Mouse (Mus musculus) stomach, postnatal 0 days (tissue): ENCODE results near the gene Prr15l. TPM values are rescaled to one million over a fixed set of nuclear protein-coding genes. Genes with fewer than 3 reads are reported as not detected.

Source experiments
- ATAC-seq: fragments of 200-750 bp; cut with Nextera tagmentation; 2 replicates; pipeline ENCODE4 v1.8.0; 2017; ENCODE audit not compliant: low FRiP score, low TSS enrichment
- DNase-seq: peaks from one replicate; pipeline ENCODE4 v3.0.0-alpha.2; 2016; ENCODE audit warnings: low spot score
- H3K27ac ChIP-seq: fragments of 300-500 bp; sonication (generic); replicated peaks from 2 replicates; pipeline ENCODE4 v1.5.1; 2014; ENCODE audit warnings: mild to moderate bottlenecking, control low read depth
- H3K27me3 ChIP-seq: fragments of 300-500 bp; sonication (generic); 2 replicates; pipeline ENCODE4 v1.6.1; 2014; ENCODE audit warnings: low read length; ENCODE audit not compliant: control insufficient read depth, insufficient read depth
- H3K36me3 ChIP-seq: fragments of 300-500 bp; sonication (generic); 2 replicates; pipeline ENCODE4 v1.6.1; 2014; ENCODE audit warnings: low read length, mixed read lengths; ENCODE audit not compliant: control insufficient read depth, insufficient read depth
- H3K4me1 ChIP-seq: fragments of 300-500 bp; sonication (generic); replicated peaks from 2 replicates; pipeline ENCODE4 v1.6.1; 2014; ENCODE audit warnings: antibody characterized with exemption; ENCODE audit not compliant: control insufficient read depth, insufficient read depth
- H3K4me2 ChIP-seq: fragments of 300-500 bp; sonication (generic); replicated peaks from 2 replicates; pipeline ENCODE4 v1.6.1; 2014; ENCODE audit warnings: low read depth, mild to moderate bottlenecking, control low read depth, moderate library complexity
- H3K4me3 ChIP-seq: fragments of 300-500 bp; sonication (generic); 2 replicates; pipeline ENCODE4 v1.5.1; 2014; ENCODE audit warnings: low read depth, low read length, control low read depth
- H3K9ac ChIP-seq: fragments of 300-500 bp; sonication (generic); 2 replicates; pipeline ENCODE4 v1.6.1; 2014; ENCODE audit warnings: mild to moderate bottlenecking, low read length, control low read depth, mixed read lengths
- H3K9me3 ChIP-seq: fragments of 300-500 bp; sonication (generic); 2 replicates; pipeline ENCODE4 v1.6.1; 2016; ENCODE audit warnings: low read length; ENCODE audit not compliant: control insufficient read depth
- CTCF ChIP-seq: IDR thresholded peaks from 2 replicates; pipeline ENCODE4 v1.5.1; 2016; ENCODE audit warnings: antibody characterized with exemption, low read depth, mild to moderate bottlenecking, moderate library complexity
- EP300 ChIP-seq: optimal IDR thresholded peaks from 2 replicates; pipeline ENCODE3; 2016; ENCODE audit warnings: antibody characterized with exemption
- WGBS: fragments of 180-500 bp; shearing (Covaris S2); extraction: QIAGEN DNeasy Blood & Tissue Kit; methylation state at CpG from one replicate; pipeline ENCODE4 v1.1.7; 2014; 5-methylcytosine and 5-hydroxymethylcytosine counted together
- polyA plus RNA-seq: library from polyadenylated mRNA; unstranded; fragments of >200 nt; fragmentation: Nextera tagmentation; extraction: Ambion mirVana; gene quantifications from 2 replicates; pipeline ENCODE4 v1.2.1, GENCODE M21; 2015

Prr15l gene
- polyA plus RNA-seq, 1 experiment from 2014 or later = 112 TPM

GRCm38 (mm10) chr11:96891784-96892527 lies 35.9 kb upstream of the Prr15l start:
- no peak overlapping the region for H3K4me2 ChIP-seq
- H3K27me3 ChIP-seq = no peaks in the 10 kb centered on the region
- no peak overlapping the region for H3K27ac ChIP-seq
- no peak overlapping the region for H3K9ac ChIP-seq
- no peak for ATAC-seq
- no peaks in the 10 kb centered on the region for H3K4me1 ChIP-seq
- H3K36me3 ChIP-seq = no peaks in the 10 kb centered on the region
- 28% methylated on average over 14 of the region's 14 CpGs for whole genome bisulfite sequencing
- no peaks in the 10 kb centered on the region for H3K9me3 ChIP-seq
- TF ChIP-seq CTCF (no peak), EP300 (no peak)
- DNase-seq = no peak
- H3K4me3 ChIP-seq = no peak overlapping the region

DNA sequence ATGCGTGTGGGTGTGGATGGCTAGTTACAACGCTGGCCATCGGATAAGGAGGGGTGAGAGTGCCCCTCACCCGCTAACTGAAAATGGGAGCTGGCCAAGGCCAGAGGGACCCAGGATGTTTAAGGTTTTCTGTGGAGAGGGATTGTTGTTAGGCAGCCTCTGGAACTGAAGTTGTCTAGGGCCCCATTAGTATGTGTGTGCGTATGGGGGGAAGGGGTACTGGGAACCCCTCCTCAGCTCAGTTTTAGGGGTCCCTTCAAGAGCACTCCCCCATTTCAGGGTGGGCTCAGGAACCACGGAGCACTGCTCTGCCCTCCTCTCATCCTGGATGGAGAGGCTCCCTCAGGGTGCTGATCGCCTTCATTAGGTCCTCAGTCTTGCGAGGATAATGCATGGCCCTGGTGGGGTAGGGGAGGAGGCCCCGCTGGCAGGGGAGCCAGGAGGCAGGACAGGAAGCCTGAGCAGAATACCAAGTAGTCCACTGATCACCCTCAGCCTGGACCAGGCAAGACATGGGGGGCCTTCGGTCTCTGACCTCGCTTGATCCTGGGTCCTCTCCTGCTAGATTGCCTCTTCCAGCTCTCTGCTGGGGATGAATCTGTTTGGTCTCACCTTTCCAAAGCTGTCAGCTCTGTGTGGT lies 34.6 kb upstream of the Prr15l start:
- Histone ChIP-seq H3K27me3 (no peaks in the 10 kb centered on the region), H3K27ac (no peak overlapping the region), H3K9ac (no peak overlapping the region), H3K4me2 (no peak overlapping the region), H3K4me3 (no peak overlapping the region), H3K36me3 (no peaks in the 10 kb centered on the region), H3K4me1 (no peaks in the 10 kb centered on the region), H3K9me3 (no peaks in the 10 kb centered on the region)
- 57% methylated on average over 11 of the region's 11 CpGs for WGBS
- ATAC-seq (no peak), DNase-seq (no peak)
- TF ChIP-seq CTCF = no peak
- no peak for TF ChIP-seq EP300

- DNase-seq (no peak), ATAC-seq (no peak)
- TF ChIP-seq EP300 (no peak), CTCF (no peak)
- WGBS = 69% methylated on average over 4 of the region's 4 CpGs
- no peaks in the 10 kb centered on the region for H3K9me3 ChIP-seq
- H3K27ac ChIP-seq = no peak overlapping the region
- no peaks in the 10 kb centered on the region for H3K36me3 ChIP-seq
- no peak overlapping the region for H3K4me2 ChIP-seq
- no peaks in the 10 kb centered on the region for H3K4me1 ChIP-seq
- H3K4me3 ChIP-seq = no peak overlapping the region
- no peak overlapping the region for H3K9ac ChIP-seq
- H3K27me3 ChIP-seq = no peaks in the 10 kb centered on the region
Observed at GRCm38 (mm10) chr11:96895886-96896285, 32.0 kb upstream of the Prr15l start.

DNA sequence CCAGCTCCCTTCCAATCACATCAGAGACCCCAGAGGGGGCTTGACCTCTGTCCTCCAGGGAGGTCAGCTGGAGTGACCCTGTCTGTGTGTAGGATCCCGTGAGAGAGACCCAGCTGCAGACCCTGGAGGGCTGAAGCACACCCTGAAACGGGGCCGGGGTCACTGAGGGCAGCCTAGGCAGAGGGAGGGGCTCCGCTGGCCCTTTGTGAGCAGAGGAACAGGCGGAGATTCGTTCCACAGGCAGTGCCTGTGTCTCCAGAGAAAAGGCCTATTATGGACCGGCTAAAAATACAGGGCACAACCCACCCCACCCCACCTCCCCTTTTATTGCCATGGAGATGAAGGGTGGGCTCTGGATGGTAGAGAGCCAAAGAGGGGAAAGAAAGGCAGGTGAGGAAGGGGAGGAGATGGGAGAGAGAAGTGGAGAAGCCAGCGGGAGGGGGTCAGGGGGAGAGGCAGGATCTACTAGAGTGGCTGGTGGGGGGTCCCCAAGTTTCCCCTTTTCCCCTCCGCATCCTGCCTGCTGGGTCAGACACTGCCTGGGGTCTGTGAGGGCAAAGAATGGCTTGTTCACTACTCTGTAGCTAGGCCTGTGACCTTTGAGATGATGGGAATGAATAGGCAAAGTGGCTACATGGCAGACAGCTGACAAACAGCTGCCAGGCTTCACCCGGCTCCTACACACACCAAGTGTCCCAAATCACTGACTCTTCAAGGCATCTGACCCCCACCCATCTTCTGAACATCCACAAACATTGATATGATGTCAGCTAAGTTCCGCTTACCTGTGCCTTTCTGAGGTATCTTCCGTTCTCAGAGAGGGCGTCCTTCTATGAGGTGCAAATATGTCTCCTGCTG lies 28.2 kb upstream of the Prr15l start:
- DNase-seq = no peak
- Histone ChIP-seq H3K27ac (no peak overlapping the region), H3K36me3 (no peaks in the 10 kb centered on the region), H3K27me3 (no peaks in the 10 kb centered on the region), H3K4me2 (no peak overlapping the region), H3K4me3 (no peak overlapping the region), H3K4me1 (no peaks in the 10 kb centered on the region), H3K9ac (no peak overlapping the region), H3K9me3 (no peaks in the 10 kb centered on the region)
- ATAC-seq = no peak
- TF ChIP-seq CTCF (no peak), EP300 (no peak)
- 54% methylated on average over 13 of the region's 13 CpGs for WGBS

DNA sequence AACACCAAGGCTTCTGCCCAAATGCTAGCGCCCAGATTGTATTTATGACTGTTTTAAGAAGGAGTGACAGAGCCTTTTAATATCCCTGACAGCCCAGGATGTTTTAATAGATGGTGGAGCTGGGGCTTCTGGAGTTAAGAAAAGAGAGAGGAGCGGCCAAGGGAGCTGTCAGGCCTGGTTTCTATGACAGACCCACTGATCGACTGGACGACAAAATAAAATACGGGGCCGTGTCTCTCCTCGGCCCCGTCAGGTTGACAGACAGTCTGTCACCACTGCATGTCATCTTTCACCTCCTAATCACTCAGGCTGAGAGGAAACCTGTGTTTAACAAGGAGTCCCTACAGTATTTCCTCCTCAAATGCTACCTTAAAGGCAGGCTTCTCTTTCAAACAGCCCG lies 26.6 kb upstream of the Prr15l start:
- H3K4me3 ChIP-seq = no peak overlapping the region
- no peaks in the 10 kb centered on the region for H3K36me3 ChIP-seq
- no peaks in the 10 kb centered on the region for H3K4me1 ChIP-seq
- DNase-seq (no peak), ATAC-seq (no peak)
- TF ChIP-seq EP300 (no peak), CTCF (no peak)
- 69% methylated on average over 9 of the region's 9 CpGs for WGBS
- no peak overlapping the region for H3K27ac ChIP-seq
- H3K9ac ChIP-seq = no peak overlapping the region
- no peaks in the 10 kb centered on the region for H3K9me3 ChIP-seq
- H3K4me2 ChIP-seq = no peak overlapping the region
- H3K27me3 ChIP-seq = no peaks in the 10 kb centered on the region
